Mouse (Mus musculus) forebrain, postnatal 0 days (tissue): Measurements from ENCODE around the gene Dvl1. TPM values are rescaled to one million over a fixed set of nuclear protein-coding genes. Genes with fewer than 3 reads are reported as not detected.

Experiments used
- ATAC-seq: fragments of 200-750 bp; cut with Nextera tagmentation; 2 replicates; pipeline ENCODE4 v1.8.0; 2017; ENCODE audit warnings: mild to moderate bottlenecking, moderate library complexity
- DNase-seq: peaks from one replicate; pipeline ENCODE4 v3.0.0-alpha.2; 2015
- H3K27ac ChIP-seq: fragments of 300-500 bp; sonication (generic); 2 replicates; pipeline ENCODE4 v1.5.1; 2014; ENCODE audit warnings: low read depth, mild to moderate bottlenecking, antibody characterized with exemption, low read length, moderate library complexity, mixed read lengths
- H3K27me3 ChIP-seq: fragments of 300-500 bp; sonication (generic); 2 replicates; pipeline ENCODE4 v1.6.1; 2014; ENCODE audit warnings: mild to moderate bottlenecking, low read length, mixed read lengths; ENCODE audit not compliant: insufficient read depth
- H3K36me3 ChIP-seq: fragments of 300-500 bp; sonication (generic); 2 replicates; pipeline ENCODE4 v1.6.1; 2014; ENCODE audit warnings: mild to moderate bottlenecking, moderate library complexity; ENCODE audit not compliant: insufficient read depth
- H3K4me1 ChIP-seq: fragments of 300-500 bp; sonication (generic); 2 replicates; pipeline ENCODE4 v1.6.1; 2014; ENCODE audit warnings: antibody characterized with exemption; ENCODE audit not compliant: insufficient read depth
- H3K4me2 ChIP-seq: fragments of 300-500 bp; sonication (generic); 2 replicates; pipeline ENCODE4 v1.6.1; 2014; ENCODE audit warnings: low read depth, mild to moderate bottlenecking, moderate library complexity
- H3K4me3 ChIP-seq: fragments of 300-500 bp; sonication (generic); 2 replicates; pipeline ENCODE4 v1.5.1; 2014; ENCODE audit warnings: low read depth, low read length, mixed read lengths
- H3K9ac ChIP-seq: fragments of 300-500 bp; sonication (generic); 2 replicates; pipeline ENCODE4 v1.6.1; 2014; ENCODE audit warnings: mild to moderate bottlenecking
- H3K9me3 ChIP-seq: fragments of 300-500 bp; sonication (generic); 2 replicates; pipeline ENCODE4 v1.6.1; 2016; ENCODE audit warnings: low read length
- CTCF ChIP-seq: sonication (generic); IDR thresholded peaks from 2 replicates; pipeline ENCODE4 v1.5.1; 2016; ENCODE audit warnings: antibody characterized with exemption, control low read depth, low read depth
- WGBS: fragments of 180-500 bp; shearing (Covaris S2); extraction: QIAGEN DNeasy Blood & Tissue Kit; methylation state at CpG from one replicate; pipeline ENCODE4 v1.1.7; 2014; 5-methylcytosine and 5-hydroxymethylcytosine counted together
- polyA plus RNA-seq: library from polyadenylated mRNA; unstranded; fragments of >200 nt; fragmentation: Nextera tagmentation; extraction: Ambion mirVana; gene quantifications from 2 replicates; pipeline ENCODE4 v1.2.1, GENCODE M21; 2015
- total RNA-seq: library from RNA; depleted of rRNA; stranded (reverse); fragments of >200 nt; gene quantifications from 2 replicates; pipeline ENCODE4 v1.2.3, GENCODE M21; 2014; rRNA removed

The Dvl1 gene
- total and polyA plus RNA-seq, 2 experiments from 2014 or later: 16.3 to 118 TPM

DNA sequence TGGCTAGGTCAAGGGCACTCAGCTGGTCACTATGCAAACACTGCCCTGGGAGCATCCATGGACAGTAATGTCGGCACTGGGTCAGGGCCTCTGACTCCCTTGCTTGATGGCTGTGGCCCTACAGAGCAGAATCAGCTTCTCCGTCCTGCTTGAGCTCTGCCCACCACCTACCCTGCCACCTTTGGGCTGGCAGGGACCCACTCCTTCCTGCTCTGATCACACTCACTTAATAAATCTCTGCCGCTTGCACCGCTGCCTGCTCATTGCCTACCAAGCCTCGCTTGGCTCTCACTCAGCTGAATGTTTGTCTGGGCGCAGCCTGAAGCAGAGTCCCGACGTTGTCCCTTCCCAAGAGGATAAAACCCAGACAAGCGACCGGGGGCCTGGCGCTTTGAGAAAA, 59.8 kb downstream of the Dvl1 start:
- ATAC-seq (no peak), DNase-seq (no peak)
- Histone ChIP-seq H3K36me3 (peaks cover 54% of the 10 kb centered on the region), H3K27me3 (no peaks in the 10 kb centered on the region), H3K9me3 (no peaks in the 10 kb centered on the region), H3K4me1 (no peaks in the 10 kb centered on the region), H3K27ac (no peak overlapping the region), H3K4me2 (no peak overlapping the region), H3K4me3 (no peak overlapping the region), H3K9ac (no peak overlapping the region)
- 86% methylated on average over 11 of the region's 11 CpGs for WGBS
- no peak for TF ChIP-seq CTCF

DNA sequence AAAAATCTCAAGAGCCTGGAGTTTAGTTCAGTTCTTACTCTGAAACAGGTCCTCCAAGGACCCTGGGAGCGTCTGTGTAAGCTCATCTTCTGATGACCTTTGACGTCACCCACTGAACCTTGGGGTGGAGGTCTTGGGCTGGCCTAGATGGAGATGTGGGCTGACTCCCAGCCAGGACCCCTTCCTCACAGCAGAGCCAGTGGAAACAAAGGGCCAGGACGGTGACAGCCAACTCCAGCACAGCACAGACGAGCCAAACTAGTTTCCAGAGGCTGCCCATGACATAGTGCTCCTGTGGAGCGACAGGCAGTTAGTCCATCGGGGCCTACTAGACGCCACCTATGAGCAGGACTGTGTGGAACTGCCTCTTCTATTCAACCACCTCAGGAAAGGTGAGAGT, 61.1 kb downstream of the Dvl1 start:
- H3K9ac ChIP-seq: no peak overlapping the region
- H3K9me3 ChIP-seq: no peaks in the 10 kb centered on the region
- H3K36me3 ChIP-seq: peaks cover 41% of the 10 kb centered on the region
- H3K4me1 ChIP-seq: no peaks in the 10 kb centered on the region
- DNase-seq (no peak), ATAC-seq (0 out of 2 replicates have a peak, but pooled peaks have one; percentile 19)
- TF ChIP-seq CTCF: no peak
- H3K27me3 ChIP-seq: no peaks in the 10 kb centered on the region
- H3K27ac ChIP-seq: no peak overlapping the region
- no peak overlapping the region for H3K4me3 ChIP-seq
- no peak overlapping the region for H3K4me2 ChIP-seq
- WGBS: 76% methylated on average over 7 of the region's 7 CpGs

- Histone ChIP-seq H3K4me1 (no peaks in the 10 kb centered on the region), H3K4me3 (no peak overlapping the region), H3K9ac (no peak overlapping the region), H3K27ac (no peak overlapping the region), H3K27me3 (no peaks in the 10 kb centered on the region), H3K36me3 (peaks cover 37% of the 10 kb centered on the region), H3K9me3 (no peaks in the 10 kb centered on the region), H3K4me2 (no peak overlapping the region)
- TF ChIP-seq CTCF: no peak
- ATAC-seq (no peak), DNase-seq (no peak)
- WGBS: 88% methylated on average over 4 of the region's 4 CpGs
Measured at GRCm38 (mm10) chr4:155908751-155909150, 61.5 kb downstream of the Dvl1 start.

Other genes with a start within 250 kb of the Dvl1 start
- gene Slc35e2, start 246.0 kb upstream of the Dvl1 start, total RNA-seq: 39.9 and 49.2 TPM in 2 replicates
- 8.6 and 10.5 TPM in 2 replicates for gene Slc35e2, start 246.0 kb upstream of the Dvl1 start, polyA plus RNA-seq
- 20.7 and 21.8 TPM in 2 replicates for gene Cdk11b, start 222.5 kb upstream of the Dvl1 start, total RNA-seq
- 48.7 and 64.7 TPM in 2 replicates for gene Cdk11b, start 222.5 kb upstream of the Dvl1 start, polyA plus RNA-seq
- not detected in 2 replicates for gene Gm10563, start 202.0 kb upstream of the Dvl1 start, total RNA-seq
- not detected in 2 replicates for gene Gm10563, start 202.0 kb upstream of the Dvl1 start, polyA plus RNA-seq
- gene Mmp23, start 194.0 kb upstream of the Dvl1 start, total RNA-seq: 6.0 TPM in 2 replicates
- gene Mmp23, start 194.0 kb upstream of the Dvl1 start, polyA plus RNA-seq: 2.5 and 2.9 TPM in 2 replicates
- 98.0 and 116 TPM in 2 replicates for gene Mib2, start 178.2 kb upstream of the Dvl1 start, total RNA-seq
- 42.9 and 46.5 TPM in 2 replicates for gene Mib2, start 178.2 kb upstream of the Dvl1 start, polyA plus RNA-seq
- gene Fndc10, start 153.1 kb upstream of the Dvl1 start, total RNA-seq: 31.9 and 33.5 TPM in 2 replicates
- gene Fndc10, start 153.1 kb upstream of the Dvl1 start, polyA plus RNA-seq: 20.4 and 24.6 TPM in 2 replicates
- 103 and 121 TPM in 2 replicates for gene Ssu72, start 142.6 kb upstream of the Dvl1 start, total RNA-seq
- gene Ssu72, start 142.6 kb upstream of the Dvl1 start, polyA plus RNA-seq: 164 and 176 TPM in 2 replicates
- gene Tmem240, start 112.6 kb upstream of the Dvl1 start, total RNA-seq: 43.4 and 55.2 TPM in 2 replicates
- 19.1 and 23.8 TPM in 2 replicates for gene Tmem240, start 112.6 kb upstream of the Dvl1 start, polyA plus RNA-seq
- gene Atad3a, start 86.3 kb upstream of the Dvl1 start, total RNA-seq: 72.3 and 79.2 TPM in 2 replicates
- gene Atad3a, start 86.3 kb upstream of the Dvl1 start, polyA plus RNA-seq: 61.3 and 68.6 TPM in 2 replicates
- 27.9 and 29.6 TPM in 2 replicates for gene Vwa1, start 72.7 kb upstream of the Dvl1 start, total RNA-seq
- gene Vwa1, start 72.7 kb upstream of the Dvl1 start, polyA plus RNA-seq: 22.9 and 24.8 TPM in 2 replicates
- 0.14 and 0.38 TPM in 2 replicates for gene Tmem88b, start 61.5 kb upstream of the Dvl1 start, total RNA-seq
- gene Tmem88b, start 61.5 kb upstream of the Dvl1 start, polyA plus RNA-seq: 0.24 and 0.38 TPM in 2 replicates
- gene Ankrd65, start 57.0 kb upstream of the Dvl1 start, total RNA-seq: not detected in 2 replicates
- not detected in 2 replicates for gene Ankrd65, start 57.0 kb upstream of the Dvl1 start, polyA plus RNA-seq
- 134 and 220 TPM in 2 replicates for gene Mrpl20, start 44.5 kb upstream of the Dvl1 start, total RNA-seq
- gene Mrpl20, start 44.5 kb upstream of the Dvl1 start, polyA plus RNA-seq: 304 and 396 TPM in 2 replicates
- gene Ccnl2, start 34.9 kb upstream of the Dvl1 start, total RNA-seq: 112 and 113 TPM in 2 replicates
- 48.3 and 68.3 TPM in 2 replicates for gene Ccnl2, start 34.9 kb upstream of the Dvl1 start, polyA plus RNA-seq
- 90.9 and 93.0 TPM in 2 replicates for gene Aurkaip1, start 16.1 kb upstream of the Dvl1 start, total RNA-seq
- 148 and 183 TPM in 2 replicates for gene Aurkaip1, start 16.1 kb upstream of the Dvl1 start, polyA plus RNA-seq
- 19.5 and 35.9 TPM in 2 replicates for gene Mxra8, start 7.7 kb upstream of the Dvl1 start, total RNA-seq
- gene Mxra8, start 7.7 kb upstream of the Dvl1 start, polyA plus RNA-seq: 25.0 and 30.5 TPM in 2 replicates
- 0.54 and 0.67 TPM in 2 replicates for gene Tas1r3, start 16.0 kb downstream of the Dvl1 start, total RNA-seq
- gene Tas1r3, start 16.0 kb downstream of the Dvl1 start, polyA plus RNA-seq: 0.14 and 0.22 TPM in 2 replicates
- 12.7 and 19.8 TPM in 2 replicates for gene Cptp, start 22.0 kb downstream of the Dvl1 start, total RNA-seq
- 18.7 and 22.8 TPM in 2 replicates for gene Cptp, start 22.0 kb downstream of the Dvl1 start, polyA plus RNA-seq
- 47.7 and 63.8 TPM in 2 replicates for gene Ints11, start 22.1 kb downstream of the Dvl1 start, total RNA-seq
- gene Ints11, start 22.1 kb downstream of the Dvl1 start, polyA plus RNA-seq: 58.8 and 59.8 TPM in 2 replicates
- gene Pusl1, start 44.4 kb downstream of the Dvl1 start, total RNA-seq: 65.4 and 69.5 TPM in 2 replicates
- gene Pusl1, start 44.4 kb downstream of the Dvl1 start, polyA plus RNA-seq: 56.5 and 59.0 TPM in 2 replicates
- 116 and 147 TPM in 2 replicates for gene Acap3, start 44.4 kb downstream of the Dvl1 start, total RNA-seq
- 84.2 and 95.3 TPM in 2 replicates for gene Acap3, start 44.4 kb downstream of the Dvl1 start, polyA plus RNA-seq
- 80.3 and 84.7 TPM in 2 replicates for gene Ube2j2, start 96.4 kb downstream of the Dvl1 start, total RNA-seq
- gene Ube2j2, start 96.4 kb downstream of the Dvl1 start, polyA plus RNA-seq: 138 and 163 TPM in 2 replicates
- gene C1qtnf12, start 114.9 kb downstream of the Dvl1 start, total RNA-seq: 12.8 and 13.9 TPM in 2 replicates
- gene C1qtnf12, start 114.9 kb downstream of the Dvl1 start, polyA plus RNA-seq: 10.3 and 11.1 TPM in 2 replicates
- gene B3galt6, start 145.2 kb downstream of the Dvl1 start, total RNA-seq: 39.5 and 43.9 TPM in 2 replicates
- gene B3galt6, start 145.2 kb downstream of the Dvl1 start, polyA plus RNA-seq: 19.4 and 28.6 TPM in 2 replicates
- 123 and 126 TPM in 2 replicates for gene Sdf4, start 145.5 kb downstream of the Dvl1 start, total RNA-seq
- 115 and 117 TPM in 2 replicates for gene Sdf4, start 145.5 kb downstream of the Dvl1 start, polyA plus RNA-seq
- gene Tnfrsf4, start 166.4 kb downstream of the Dvl1 start, total RNA-seq: 0.48 and 1.3 TPM in 2 replicates
- gene Tnfrsf4, start 166.4 kb downstream of the Dvl1 start, polyA plus RNA-seq: 0.40 and 0.49 TPM in 2 replicates
- gene Tnfrsf18, start 178.8 kb downstream of the Dvl1 start, total RNA-seq: 1.5 TPM in 1 of 2 replicates, not detected in the other
- gene Tnfrsf18, start 178.8 kb downstream of the Dvl1 start, polyA plus RNA-seq: 0.67 and 1.2 TPM in 2 replicates
- not detected in 2 replicates for gene Ttll10, start 212.0 kb downstream of the Dvl1 start, total RNA-seq
- 0.06 TPM in 1 of 2 replicates, not detected in the other for gene Ttll10, start 212.0 kb downstream of the Dvl1 start, polyA plus RNA-seq